Mouse (Mus musculus) hematopoietic multipotent progenitor cell, adult 10-12 weeks (in vitro differentiated cells): ENCODE measurements around the gene Rp9. TPM values are rescaled to one million over a fixed set of nuclear protein-coding genes. Genes with fewer than 3 reads are reported as not detected.

ENCODE experiments used
- polyA plus RNA-seq: library from polyadenylated mRNA; stranded (reverse); fragments of >175 nt; gene quantifications from 2 replicates; pipeline ENCODE4 v1.2.3, GENCODE M21; 2012; ENCODE audit warnings: low replicate concordance

Rp9 gene
- polyA plus RNA-seq, result 72.4 and 79.7 TPM in 2 replicates

GRCm38 (mm10) chr9:22469643-22470042 is at the start of gene Rp9:
TSS of gene Rp9 (minus strand) at chr9:22469743.

GRCm38 (mm10) chr9:22475424-22475868 is 5.9 kb upstream of the Rp9 start, which contains the start of gene Bbs9:
TSS of gene Bbs9 (plus strand) at chr9:22475715.

DNA sequence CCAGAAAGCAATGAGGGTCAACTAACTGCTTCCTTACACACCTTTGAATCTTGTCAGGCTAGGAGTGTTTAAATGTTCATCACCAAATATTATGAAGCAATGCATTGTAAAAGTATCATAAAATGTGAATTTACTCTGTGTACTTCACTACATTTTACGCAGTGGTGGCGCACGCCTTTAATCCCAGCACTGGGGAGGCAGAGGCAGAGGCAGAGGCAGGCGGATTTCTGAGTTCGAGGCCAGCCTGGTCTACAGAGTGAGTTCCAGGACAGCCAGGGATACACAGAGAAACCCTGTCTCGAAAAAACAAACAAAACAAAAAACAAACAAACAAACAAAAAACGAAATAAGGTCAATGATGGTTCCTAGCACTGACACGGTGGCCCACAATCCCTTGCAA is 15.6 kb downstream of the Rp9 start, which contains the start of gene Gm17545:
Gene Gm17545 (plus strand): TSS at position 301 of the 400 bp plus-strand sequence.

DNA sequence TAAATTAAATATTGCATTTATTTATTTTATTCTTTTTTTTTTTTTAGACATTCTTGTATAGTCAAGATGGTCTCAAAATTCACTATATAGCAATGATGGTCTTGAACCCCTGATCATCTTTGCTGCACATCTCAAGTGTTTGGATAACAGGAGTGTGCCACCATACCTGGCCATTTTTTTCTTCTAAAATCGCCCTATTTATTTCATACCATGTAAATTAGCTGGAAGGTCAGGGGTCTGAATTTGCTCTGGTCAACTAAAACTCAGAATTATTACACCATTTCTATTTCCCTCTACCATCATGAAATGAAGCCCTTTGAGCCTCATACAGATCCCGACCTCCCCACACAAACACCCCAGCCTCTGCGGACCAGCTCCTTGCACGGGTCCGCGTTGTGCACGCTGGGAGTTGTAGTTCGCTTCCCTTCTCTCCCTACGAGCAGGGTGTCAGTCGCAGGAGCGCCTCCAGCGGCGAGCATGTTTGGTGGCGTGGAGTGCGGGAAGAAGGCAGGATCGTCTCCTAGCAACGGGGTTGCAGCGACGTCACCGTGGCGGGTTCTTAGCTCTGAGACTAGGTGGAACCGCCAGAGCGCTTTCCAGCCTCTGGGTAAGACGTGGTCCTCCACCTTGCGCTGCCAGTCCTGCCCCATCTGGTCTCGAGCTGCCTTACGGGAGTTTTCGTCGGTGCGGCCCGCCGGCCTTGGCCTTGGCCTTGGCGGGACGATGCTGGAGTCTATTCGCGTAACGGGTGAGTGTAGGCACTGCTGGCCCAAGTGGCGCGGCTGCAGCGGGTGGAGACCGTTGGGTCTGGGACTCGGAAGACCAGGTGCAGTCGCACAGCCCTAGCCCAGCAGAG is 58.3 kb downstream of the Rp9 start, which contains the start of gene 9530077C05Rik:
Gene 9530077C05Rik (plus strand): TSS at position 512 of the 856 bp plus-strand sequence.

DNA sequence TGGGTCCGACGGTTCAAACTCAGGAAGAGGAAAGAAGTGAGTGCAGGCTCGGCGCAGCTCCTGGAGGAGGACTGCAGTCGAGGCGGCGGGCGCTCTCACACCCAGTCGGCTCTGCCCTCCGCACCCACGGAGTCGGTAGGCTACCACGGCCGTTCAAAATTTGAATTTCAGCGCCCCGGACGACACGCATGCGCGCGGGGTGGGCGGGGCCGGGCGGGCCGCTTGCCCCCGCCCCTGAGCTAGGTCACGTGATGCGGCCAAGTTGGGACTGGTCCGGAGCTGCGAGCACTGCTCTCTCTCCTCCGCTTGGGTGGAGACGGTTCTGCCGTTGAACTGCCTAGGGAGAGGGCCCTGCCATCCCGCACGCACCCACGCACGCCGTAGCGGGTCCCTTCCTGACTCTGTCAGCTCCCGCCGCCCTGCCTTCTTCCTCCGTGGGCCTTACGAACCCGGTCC is 80.5 kb downstream of the Rp9 start, which contains the start of gene Anln:
Gene Anln (minus strand): TSS at position 168 of the 456 bp plus-strand sequence.

Other genes starting within 250 kb of the Rp9 start
- gene Zfp809, start 244.0 kb downstream of the Rp9 start, polyA plus RNA-seq, result 8.2 and 8.9 TPM in 2 replicates
- gene Zfp599, start 209.8 kb downstream of the Rp9 start, polyA plus RNA-seq, result 0.11 and 0.25 TPM in 2 replicates
- 6.7 and 7.2 TPM in 2 replicates for gene Zfp810, start 162.1 kb downstream of the Rp9 start, polyA plus RNA-seq
- 0.71 and 2.5 TPM in 2 replicates for gene Anln, start 80.6 kb downstream of the Rp9 start, polyA plus RNA-seq
- gene 9530077C05Rik, start 58.2 kb downstream of the Rp9 start, polyA plus RNA-seq, result 0.13 and 0.25 TPM in 2 replicates
- not detected in 2 replicates for gene Gm17545, start 15.5 kb downstream of the Rp9 start, polyA plus RNA-seq
- gene Bbs9, start 6.0 kb upstream of the Rp9 start, polyA plus RNA-seq, result 1.7 and 5.3 TPM in 2 replicates